Mouse (Mus musculus): ENCODE measurements around the gene Nipa1.
"Not testable (repeated sequence)": the region's sequence is repeated elsewhere in the genome, so short reads cannot be mapped to it uniquely, and the experiment has no call there.

Gene Nipa1

GRCm38 (mm10) chr7:56019930-56020253, at the start of gene Nipa1:
Nipa1 (minus strand) TSS chr7:56019954.
- in situ Hi-C loops (cut with MboI): no loop called here

GRCm38 (mm10) chr7:56066634-56067033, 46.9 kb upstream of the Nipa1 start:
- in situ Hi-C loops (cut with MboI): no loop called here

DNA sequence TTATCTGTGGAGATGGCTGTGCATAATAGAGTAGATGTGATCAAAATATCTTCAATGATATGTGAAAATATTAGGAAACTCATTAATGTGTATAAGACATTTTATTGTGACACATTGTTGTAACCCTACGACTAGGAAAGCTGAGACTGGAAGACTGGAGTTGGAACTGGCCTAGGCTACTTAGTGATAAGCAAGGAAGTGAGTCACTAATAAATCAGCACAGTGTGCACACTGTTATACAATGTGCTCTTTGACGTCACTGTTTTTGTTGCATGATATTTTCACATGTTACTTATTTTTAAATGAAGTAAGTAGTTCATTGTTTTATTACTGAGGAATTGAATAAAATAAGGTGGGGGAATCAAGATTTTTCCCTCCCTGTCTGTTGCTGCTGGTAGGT, 46.4 kb upstream of the Nipa1 start:
- in situ Hi-C loops (cut with MboI): no loop called here

DNA sequence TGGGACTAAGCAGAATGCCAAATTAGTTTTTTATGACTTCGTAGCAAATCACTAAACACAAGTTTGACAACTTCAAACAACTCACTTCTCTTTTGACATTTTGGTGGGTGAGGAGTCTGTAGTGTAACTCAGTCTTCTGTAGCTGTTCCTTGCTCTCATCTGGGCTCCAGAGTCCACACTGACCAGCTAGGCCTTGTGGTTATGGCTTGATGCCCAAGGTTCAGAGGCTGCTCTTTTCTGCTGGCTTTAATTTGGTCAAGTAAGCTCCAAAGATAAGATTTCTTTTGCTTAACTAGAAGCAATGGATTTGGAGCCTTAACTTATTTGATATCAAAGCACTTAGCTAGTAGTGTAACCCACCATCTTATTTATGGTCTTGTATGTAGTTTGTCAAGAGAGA, 45.1 kb upstream of the Nipa1 start:
- in situ Hi-C loops (cut with MboI): no loop called here

DNA sequence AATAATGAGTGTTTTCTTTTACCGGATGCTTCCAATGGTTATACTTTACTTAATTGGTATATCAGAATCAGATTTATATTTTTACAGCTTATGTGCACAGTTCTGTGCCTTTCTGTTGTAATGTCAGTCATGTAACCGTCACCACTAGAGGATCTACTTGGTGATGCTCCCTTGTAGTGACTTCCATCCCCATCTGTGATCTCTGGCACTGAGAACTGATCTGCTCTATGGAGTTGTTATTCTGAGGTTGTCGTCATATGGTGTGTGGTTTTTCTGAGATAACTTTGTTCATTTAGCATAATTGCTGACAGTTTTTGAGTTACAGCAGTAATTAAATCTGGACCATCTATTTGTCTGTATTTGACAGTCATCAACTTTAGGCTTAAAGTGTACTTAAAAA, 35.6 kb upstream of the Nipa1 start:
- in situ Hi-C loops (cut with MboI): no loop called here

GRCm38 (mm10) chr7:56052996-56053395, 33.2 kb upstream of the Nipa1 start:
- in situ Hi-C loops (cut with MboI): no loop called here

DNA sequence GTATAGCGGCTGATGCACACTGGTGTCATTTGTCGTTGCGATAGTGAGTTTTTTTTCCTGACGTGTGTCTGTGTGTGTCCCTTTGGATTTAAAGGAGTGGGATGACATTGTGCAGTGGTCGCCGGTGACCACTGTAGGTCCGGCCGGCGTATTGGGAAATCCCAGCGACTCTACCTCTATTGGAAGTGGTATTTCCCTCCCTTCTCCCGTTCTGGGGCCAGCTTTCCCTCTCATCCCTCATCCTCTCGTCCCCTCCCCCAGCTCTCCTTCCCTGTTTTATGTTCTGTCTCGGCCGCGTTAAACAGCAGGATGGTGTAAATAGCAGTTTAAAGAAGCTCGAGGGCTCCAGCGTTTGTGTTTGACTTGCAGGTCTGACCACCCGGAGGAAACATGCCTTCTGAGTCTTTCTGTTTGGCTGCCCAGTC, 30.7 kb upstream of the Nipa1 start:
- in situ Hi-C loops (cut with MboI): no loop called here

- in situ Hi-C loops (cut with MboI): loop anchor here (10.0 kb wide), 1 partner anchor 85 kb away; the partner anchor contains the start of gene Nipa2
Measured at GRCm38 (mm10) chr7:56049831-56050321, 30.1 kb upstream of the Nipa1 start, which contains the start of gene Herc2. Herc2 (plus strand) TSS chr7:56050196.

- in situ Hi-C loops (cut with MboI): loop anchor here (10.0 kb wide), 1 partner anchor 82 kb away; the partner anchor contains the start of gene Nipa2
Measured at GRCm38 (mm10) chr7:56047178-56047577, 27.4 kb upstream of the Nipa1 start.

DNA sequence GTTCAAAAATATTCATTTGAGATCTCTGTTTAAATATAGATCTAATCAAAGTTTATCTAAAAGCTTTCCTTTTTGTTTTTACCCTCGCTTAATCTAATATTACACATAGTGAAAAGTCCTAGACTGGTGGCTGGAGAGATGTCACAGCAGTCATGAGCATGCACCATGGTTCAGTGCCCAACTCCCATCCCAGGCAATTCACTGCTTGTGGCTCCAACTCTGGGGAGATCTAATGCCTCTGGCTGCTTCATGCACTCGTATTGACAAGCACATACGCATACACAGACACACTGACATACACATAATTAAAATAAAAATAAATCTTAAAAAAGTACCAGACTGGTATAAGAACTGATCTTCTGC, 24.5 kb upstream of the Nipa1 start:
- in situ Hi-C loops (cut with MboI): loop anchor here (10.0 kb wide), 1 partner anchor 79 kb away; the partner anchor contains the start of gene Nipa2

GRCm38 (mm10) chr7:56043577-56044266, 24.0 kb upstream of the Nipa1 start:
- in situ Hi-C loops (cut with MboI): loop anchor here (10.0 kb wide), 1 partner anchor 79 kb away; the partner anchor contains the start of gene Nipa2

- in situ Hi-C loops (cut with MboI): loop anchor here (10.0 kb wide), 1 partner anchor 78 kb away; the partner anchor contains the start of gene Nipa2
Measured at GRCm38 (mm10) chr7:56042353-56042752, 22.6 kb upstream of the Nipa1 start.

DNA sequence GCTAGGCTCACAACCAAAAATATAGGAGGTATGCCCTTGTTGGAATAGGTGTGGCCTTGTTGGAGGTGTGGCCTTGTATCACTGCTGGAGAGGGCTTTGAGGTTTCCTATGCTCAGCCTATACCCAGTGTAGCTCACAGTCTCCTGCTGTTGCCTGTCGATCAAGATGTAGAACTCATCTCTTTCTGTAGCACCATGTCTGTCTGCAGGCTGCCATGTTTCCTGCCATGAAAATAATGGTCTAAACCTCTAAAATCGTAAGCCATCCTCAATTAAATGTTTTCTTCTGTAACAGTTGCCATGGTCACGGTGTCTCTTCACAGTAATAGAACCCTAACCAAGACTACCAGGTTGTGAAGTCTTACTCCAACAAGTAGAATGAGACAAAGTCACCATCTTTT, 3.8 kb upstream of the Nipa1 start:
- in situ Hi-C loops (cut with MboI): no loop called here

DNA sequence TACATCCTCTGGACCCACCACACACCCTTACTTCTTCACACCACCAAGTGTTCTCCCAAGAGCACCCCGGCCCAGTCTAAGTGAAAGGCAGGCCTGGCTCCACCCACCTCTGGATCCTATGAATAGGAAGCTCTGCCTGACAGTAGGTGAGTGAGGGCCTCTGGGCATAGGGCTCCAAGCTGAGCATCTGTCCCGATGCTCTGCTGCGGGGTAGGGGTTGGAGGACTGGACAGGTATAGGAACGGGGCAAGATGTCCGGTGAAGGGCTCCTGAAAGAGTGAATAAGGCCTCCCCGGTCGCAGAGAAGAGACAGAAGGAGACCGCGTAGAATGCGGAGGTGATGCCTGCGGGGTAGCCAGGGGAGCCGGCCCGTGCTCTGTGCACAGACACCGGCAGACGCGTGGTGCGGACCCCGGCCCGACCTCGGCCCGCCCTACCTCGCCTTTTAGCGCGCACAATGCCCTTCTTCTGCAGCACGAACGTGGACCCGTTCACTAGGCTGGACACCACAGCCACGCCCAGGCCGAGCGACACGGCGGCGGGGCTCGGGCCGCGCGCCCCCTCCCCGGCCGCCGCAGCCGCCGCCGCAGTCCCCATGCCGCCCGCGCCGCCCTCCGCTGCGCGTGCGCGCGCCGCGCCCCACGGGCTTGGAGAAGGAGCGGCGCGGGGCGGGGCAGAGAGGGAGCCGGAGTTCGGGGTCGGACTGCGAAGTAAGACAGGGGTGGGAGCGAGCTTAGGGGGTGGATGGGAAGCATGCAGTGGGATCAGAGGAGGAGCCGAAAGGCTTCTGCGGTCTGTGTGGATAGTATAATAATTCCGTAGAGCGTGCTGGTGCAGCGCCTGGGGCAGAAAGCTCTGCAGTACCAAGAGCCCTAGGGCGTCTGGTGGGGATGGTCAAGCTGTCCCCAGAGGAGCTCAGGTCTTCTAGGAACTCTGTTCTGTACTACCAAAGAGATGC, 503 bp downstream of the Nipa1 start:
- in situ Hi-C loops (cut with MboI): no loop called here

- in situ Hi-C loops (cut with MboI): no loop called here
Measured at GRCm38 (mm10) chr7:56018446-56018971, 1.2 kb downstream of the Nipa1 start.

GRCm38 (mm10) chr7:56017761-56018160, 2.0 kb downstream of the Nipa1 start:
- in situ Hi-C loops (cut with MboI): no loop called here

- in situ Hi-C loops (cut with MboI): no loop called here
Measured at GRCm38 (mm10) chr7:56015837-56016236, 3.9 kb downstream of the Nipa1 start.

DNA sequence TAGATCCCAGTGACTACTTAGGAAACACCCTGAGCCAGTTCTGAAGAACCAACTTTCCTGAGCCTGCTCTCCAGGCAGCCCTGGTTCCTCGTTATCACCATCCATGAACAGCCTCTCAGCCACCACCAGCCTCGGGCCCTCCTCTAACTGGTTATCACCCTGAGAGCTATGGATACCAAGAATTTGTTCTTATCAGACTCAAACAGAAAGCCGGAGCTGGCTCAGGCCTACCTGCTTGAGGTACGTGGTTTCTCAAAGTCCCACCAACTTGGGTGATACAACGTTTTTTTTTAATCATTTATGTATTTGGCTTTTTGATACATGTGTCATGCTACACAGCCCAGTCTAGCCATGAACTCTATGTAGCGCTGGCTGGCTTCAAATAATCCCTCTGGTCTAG, 4.6 kb downstream of the Nipa1 start:
- in situ Hi-C loops (cut with MboI): no loop called here

- in situ Hi-C loops (cut with MboI): not testable (repeated sequence)
Measured at GRCm38 (mm10) chr7:56014002-56014702, 5.6 kb downstream of the Nipa1 start.

GRCm38 (mm10) chr7:56013261-56014001, 6.3 kb downstream of the Nipa1 start:
- in situ Hi-C loops (cut with MboI): no loop called here

DNA sequence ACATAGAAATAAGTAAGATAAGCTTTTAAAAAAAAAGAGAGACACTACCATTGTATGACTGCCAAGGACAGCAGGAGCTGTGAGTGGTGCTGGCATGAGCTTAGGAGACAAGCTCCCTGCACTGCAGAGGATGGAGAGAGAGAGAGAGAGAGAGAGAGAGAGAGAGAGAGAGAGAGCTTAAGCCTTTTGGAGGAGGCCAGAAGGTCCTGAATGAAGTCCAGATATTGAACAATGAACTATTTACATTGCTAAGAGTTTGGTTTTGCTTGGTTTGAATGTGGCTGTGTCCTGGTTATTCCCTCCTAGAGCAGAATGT, 8.8 kb downstream of the Nipa1 start:
- in situ Hi-C loops (cut with MboI): no loop called here

Data from mature B cell (primary cell).